Mouse (Mus musculus) liver (tissue): ENCODE measurements around the gene Hoxb9.
A peak's percentile ranks its signal among the peaks of the same experiment; 100 is the strongest.

Experiments used
- DNase-seq: peaks from one replicate; pipeline ENCODE4 v3.0.0-alpha.2; 2020; ENCODE audit warnings: mixed read lengths

The Hoxb9 gene

GRCm38 (mm10) chr11:96270996-96271540 lies at the start of gene Hoxb9:
Gene Hoxb9 (plus strand): TSS chr11:96271457.
- no peak for DNase-seq

GRCm38 (mm10) chr11:96223813-96224212 lies 47.4 kb upstream of the Hoxb9 start:
- DNase-seq, result no peak

DNA sequence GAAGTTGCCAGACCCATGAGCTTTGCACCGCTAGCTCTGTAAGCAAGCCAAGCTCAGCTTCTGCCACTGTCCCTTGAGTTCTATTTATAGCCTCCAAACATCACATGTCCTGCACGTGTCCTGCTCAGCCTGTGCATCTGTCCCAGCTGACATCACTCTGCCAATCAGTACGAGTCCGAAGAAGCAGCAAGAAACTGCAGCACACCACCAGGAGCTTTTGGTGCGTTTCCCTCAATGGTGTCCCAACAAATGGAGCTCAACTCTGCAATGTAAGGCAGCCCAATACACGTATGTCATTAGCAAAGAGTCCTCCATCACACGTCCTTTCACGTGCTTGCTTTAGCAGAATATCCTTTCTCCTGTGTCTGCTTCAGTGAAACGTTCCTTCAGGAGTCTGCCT lies 43.6 kb upstream of the Hoxb9 start:
- no peak for DNase-seq

GRCm38 (mm10) chr11:96234906-96235305 lies 36.4 kb upstream of the Hoxb9 start:
- DNase-seq, result peak; percentile 29

DNA sequence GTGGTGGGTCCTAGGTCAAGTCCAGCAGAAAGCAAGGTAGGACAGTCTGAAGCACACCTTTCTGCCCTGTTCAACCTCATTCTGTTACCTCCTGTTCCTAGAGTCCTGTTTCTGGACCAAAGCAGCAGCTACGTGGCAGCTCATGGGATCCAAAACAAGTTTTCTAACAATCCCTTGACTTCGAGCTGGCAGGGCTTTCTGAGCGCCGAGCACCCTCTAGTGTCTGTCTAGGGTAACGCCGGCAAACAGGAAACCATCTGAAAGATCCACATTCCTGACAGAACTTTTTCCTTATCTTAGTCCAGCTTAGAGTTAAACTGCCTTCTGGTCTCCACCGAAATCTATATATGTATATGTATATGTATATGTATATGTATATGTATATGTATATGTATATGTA lies 31.0 kb upstream of the Hoxb9 start:
- peak; percentile 36 for DNase-seq

DNA sequence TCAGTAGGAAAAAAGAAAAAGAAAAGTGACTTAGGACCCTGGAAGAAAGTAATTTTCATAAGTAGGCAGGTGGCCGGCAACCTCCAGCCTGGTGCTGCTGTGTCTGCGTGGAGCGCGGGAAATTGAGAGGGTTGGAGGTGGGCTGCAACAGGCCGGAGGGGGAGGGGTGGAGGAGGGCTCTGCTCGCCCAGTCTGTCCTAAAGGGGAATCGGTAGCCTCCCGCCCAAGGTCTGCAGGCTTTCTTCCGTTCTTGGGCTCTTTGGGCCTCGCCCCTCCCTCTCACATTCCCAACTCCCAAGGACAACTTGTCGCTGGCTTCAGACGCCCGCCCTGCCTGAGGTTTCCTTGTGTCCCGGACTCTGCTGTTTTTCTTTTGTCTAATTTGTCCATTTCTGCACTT lies 20.4 kb upstream of the Hoxb9 start:
- no peak for DNase-seq

GRCm38 (mm10) chr11:96251480-96252031 lies 19.7 kb upstream of the Hoxb9 start:
- DNase-seq, result no peak

DNA sequence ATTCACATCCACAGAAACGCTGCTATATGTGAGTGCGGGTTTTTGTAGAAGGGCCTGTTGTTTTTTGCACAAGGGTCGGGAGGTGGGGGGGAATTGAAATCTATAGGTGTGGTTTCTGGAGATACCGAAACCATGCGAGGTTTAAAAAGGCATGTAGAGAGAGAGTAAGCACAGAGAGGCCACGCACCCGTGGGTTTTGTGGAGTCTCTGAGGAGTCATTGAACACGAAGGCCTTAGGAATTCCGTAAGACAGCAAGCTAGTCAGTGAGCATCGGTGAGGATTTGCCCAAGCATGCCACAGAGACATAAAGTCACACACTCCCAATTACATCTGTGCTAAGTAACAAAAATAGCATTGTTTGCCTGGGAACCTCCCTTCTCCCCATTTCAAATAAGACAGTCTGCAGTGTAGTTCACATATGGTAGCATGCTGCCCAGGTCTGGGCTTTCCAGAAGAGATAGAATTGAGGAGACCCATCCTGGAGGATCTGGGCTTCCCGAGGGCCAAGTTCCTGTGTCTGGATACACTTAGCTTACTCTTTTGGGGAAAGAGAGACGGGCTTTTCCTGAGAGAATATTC lies 18.6 kb upstream of the Hoxb9 start:
- no peak for DNase-seq

GRCm38 (mm10) chr11:96254221-96254620 lies 17.0 kb upstream of the Hoxb9 start:
- DNase-seq, result no peak

GRCm38 (mm10) chr11:96255111-96255995 lies 15.9 kb upstream of the Hoxb9 start:
- no peak for DNase-seq

GRCm38 (mm10) chr11:96255996-96256445 lies 15.2 kb upstream of the Hoxb9 start:
- no peak for DNase-seq

DNA sequence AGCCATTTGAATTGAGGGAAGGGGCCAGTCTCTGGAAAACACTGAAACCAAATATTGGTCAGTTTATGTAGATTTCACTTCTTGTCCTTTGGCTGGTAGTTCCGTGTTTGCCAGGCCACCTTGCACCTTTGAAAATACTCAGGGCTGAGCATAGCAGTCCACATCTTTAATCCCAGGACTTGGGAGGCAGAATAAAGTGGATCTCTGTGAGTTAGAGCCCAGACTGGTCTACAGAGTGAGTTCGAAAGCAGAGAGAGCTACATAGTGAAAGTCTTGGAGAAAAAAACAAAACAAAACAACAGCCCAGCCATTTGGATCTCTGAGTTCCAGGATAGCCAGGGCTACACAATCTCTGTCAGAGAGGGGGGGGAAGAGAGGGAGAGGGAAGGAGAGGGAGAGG lies 14.1 kb upstream of the Hoxb9 start:
- DNase-seq, result no peak

- DNase-seq, result no peak
These were observed 12.2 kb upstream of the Hoxb9 start for GRCm38 (mm10) chr11:96259038-96259437.

- no peak for DNase-seq
These were observed 11.7 kb upstream of the Hoxb9 start for GRCm38 (mm10) chr11:96259511-96259910.

GRCm38 (mm10) chr11:96260310-96260970 lies 10.8 kb upstream of the Hoxb9 start:
- no peak for DNase-seq

DNA sequence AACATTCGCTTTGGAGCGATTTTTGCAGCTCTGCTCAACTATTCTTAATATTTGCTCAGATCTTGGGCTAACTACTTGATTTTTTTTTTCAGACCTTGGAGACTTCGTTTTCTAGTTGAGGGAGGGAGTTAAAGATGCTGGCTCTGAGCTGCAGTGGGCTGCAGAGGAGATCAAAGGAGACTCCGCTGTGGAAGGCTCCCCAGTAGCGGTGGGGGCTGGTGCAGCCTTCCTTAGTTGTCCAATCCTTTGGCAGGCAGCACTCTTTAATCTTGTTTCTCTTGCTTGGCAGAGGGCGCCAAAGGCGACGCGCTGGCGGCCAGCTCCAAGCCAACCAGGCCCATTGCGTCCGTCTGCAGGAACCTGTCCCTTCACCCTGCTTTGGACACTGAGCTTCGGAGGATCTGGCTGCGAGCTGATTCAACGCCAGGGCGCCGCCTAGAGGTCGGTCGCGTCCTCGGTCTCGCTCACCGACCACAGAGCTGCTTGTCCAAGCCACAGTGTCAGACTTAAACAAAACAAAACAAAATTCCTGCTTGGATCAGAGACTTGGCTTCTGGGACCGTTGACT lies 9.8 kb upstream of the Hoxb9 start:
- peak; percentile 65 for DNase-seq

DNA sequence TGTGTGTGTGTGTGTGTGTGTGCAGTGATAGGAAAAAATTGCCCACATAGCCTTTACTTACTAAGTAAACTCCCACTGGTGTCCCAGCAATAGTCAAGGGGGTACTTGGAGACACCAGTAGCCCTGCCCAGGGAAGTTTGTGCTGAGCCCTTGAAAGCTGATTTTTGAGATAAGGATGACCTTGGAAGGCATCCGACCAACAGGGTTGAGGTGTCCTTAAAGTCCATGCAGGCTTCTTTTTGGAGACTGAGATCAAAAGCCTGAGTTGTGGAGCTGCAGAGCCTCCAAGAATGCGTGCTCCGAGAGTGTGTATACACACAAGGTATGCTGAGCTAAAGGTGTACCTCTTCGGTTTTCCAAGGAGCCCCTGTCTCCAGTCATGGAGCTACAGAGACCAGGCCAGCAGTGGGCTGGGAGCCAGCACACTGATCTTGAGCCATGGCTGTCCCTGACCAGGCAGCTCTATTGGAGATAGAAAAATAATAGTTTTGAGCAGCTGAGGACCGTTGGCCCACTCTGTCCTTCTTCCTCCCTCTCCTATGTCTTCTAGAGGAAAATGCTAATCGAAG lies 8.9 kb upstream of the Hoxb9 start:
- DNase-seq, result no peak

- no peak for DNase-seq
These were observed 7.4 kb upstream of the Hoxb9 start for GRCm38 (mm10) chr11:96263636-96264389.

- DNase-seq, result no peak
These were observed 6.8 kb upstream of the Hoxb9 start for GRCm38 (mm10) chr11:96264390-96265020.

- DNase-seq, result no peak
These were observed 5.3 kb upstream of the Hoxb9 start for GRCm38 (mm10) chr11:96265954-96266353.
